Mouse (Mus musculus) heart, embryonic 12.5 days (tissue): Measurements from ENCODE around the gene Mydgf. TPM values are rescaled to one million over a fixed set of nuclear protein-coding genes. Genes with fewer than 3 reads are reported as not detected.

Experiments used
- ATAC-seq: fragments of 200-750 bp; cut with Nextera tagmentation; 2 replicates; pipeline ENCODE4 v1.8.0; 2017; ENCODE audit warnings: moderate TSS enrichment, moderate library complexity; ENCODE audit not compliant: insufficient number of reproducible peaks, low FRiP score
- H3K27ac ChIP-seq: fragments of 300-500 bp; sonication (generic); 2 replicates; pipeline ENCODE4 v1.5.1; 2016; ENCODE audit warnings: mild to moderate bottlenecking, moderate library complexity; ENCODE audit not compliant: poor library complexity, severe bottlenecking
- H3K27me3 ChIP-seq: fragments of 300-500 bp; sonication (generic); replicated peaks from 2 replicates; pipeline ENCODE4 v1.6.1; 2016; ENCODE audit warnings: mild to moderate bottlenecking, moderate library complexity
- H3K36me3 ChIP-seq: fragments of 300-500 bp; sonication (generic); 2 replicates; pipeline ENCODE4 v1.6.1; 2016; ENCODE audit warnings: mild to moderate bottlenecking, moderate library complexity
- H3K4me1 ChIP-seq: fragments of 300-500 bp; sonication (generic); replicated peaks from 2 replicates; pipeline ENCODE4 v1.6.1; 2016; ENCODE audit warnings: mild to moderate bottlenecking
- H3K4me2 ChIP-seq: fragments of 300-500 bp; sonication (generic); 2 replicates; pipeline ENCODE4 v1.6.1; 2016; ENCODE audit warnings: mild to moderate bottlenecking, moderate library complexity
- H3K4me3 ChIP-seq: fragments of 300-500 bp; sonication (generic); 2 replicates; pipeline ENCODE4 v1.5.1; 2016; ENCODE audit warnings: mild to moderate bottlenecking
- H3K9ac ChIP-seq: fragments of 300-500 bp; sonication (generic); 2 replicates; pipeline ENCODE4 v1.6.1; 2016; ENCODE audit warnings: mild to moderate bottlenecking, moderate library complexity
- H3K9me3 ChIP-seq: fragments of 300-500 bp; sonication (generic); replicated peaks from 2 replicates; pipeline ENCODE4 v1.6.1; 2016; ENCODE audit warnings: mild to moderate bottlenecking, moderate library complexity
- WGBS: fragments of 180-500 bp; shearing (Covaris S2); methylation state at CpG from one replicate; pipeline ENCODE4 v1.1.7; 2016; 5-methylcytosine and 5-hydroxymethylcytosine counted together
- polyA plus RNA-seq: library from polyadenylated mRNA; unstranded; fragments of >200 nt; fragmentation: Nextera tagmentation; extraction: Ambion mirVana; gene quantifications from 2 replicates; pipeline ENCODE4 v1.2.1, GENCODE M21; 2016

The Mydgf gene
- polyA plus RNA-seq, 1 experiment from 2014 or later: 72.9 TPM

DNA sequence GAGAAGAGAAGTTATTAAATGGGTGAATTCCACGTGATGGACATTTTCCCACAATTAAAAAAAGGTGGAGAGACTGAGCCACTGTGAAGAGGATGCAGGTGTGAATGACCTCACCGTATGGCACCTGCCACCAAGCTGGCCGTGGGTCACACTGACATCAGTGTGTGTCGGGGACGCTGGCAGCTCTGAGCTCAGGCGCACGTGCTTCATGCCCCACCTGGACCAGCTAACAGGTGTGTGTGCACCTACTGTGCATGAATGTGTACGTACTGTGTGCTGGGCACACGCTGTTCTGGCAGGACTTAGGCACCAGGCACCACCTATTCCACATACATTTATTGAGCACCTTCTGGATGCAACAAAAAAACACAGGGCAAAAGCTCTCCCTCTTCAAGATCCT is 39.2 kb downstream of the Mydgf start:
- Histone ChIP-seq H3K9ac (no peak overlapping the region), H3K4me2 (no peak overlapping the region), H3K4me1 (peaks cover 24% of the 10 kb centered on the region), H3K9me3 (no peaks in the 10 kb centered on the region), H3K27me3 (peaks cover 100% of the 10 kb centered on the region), H3K36me3 (no peaks in the 10 kb centered on the region), H3K27ac (no peak overlapping the region), H3K4me3 (no peak overlapping the region)
- no peak for ATAC-seq
- WGBS: 72% methylated on average over 9 of the region's 9 CpGs

DNA sequence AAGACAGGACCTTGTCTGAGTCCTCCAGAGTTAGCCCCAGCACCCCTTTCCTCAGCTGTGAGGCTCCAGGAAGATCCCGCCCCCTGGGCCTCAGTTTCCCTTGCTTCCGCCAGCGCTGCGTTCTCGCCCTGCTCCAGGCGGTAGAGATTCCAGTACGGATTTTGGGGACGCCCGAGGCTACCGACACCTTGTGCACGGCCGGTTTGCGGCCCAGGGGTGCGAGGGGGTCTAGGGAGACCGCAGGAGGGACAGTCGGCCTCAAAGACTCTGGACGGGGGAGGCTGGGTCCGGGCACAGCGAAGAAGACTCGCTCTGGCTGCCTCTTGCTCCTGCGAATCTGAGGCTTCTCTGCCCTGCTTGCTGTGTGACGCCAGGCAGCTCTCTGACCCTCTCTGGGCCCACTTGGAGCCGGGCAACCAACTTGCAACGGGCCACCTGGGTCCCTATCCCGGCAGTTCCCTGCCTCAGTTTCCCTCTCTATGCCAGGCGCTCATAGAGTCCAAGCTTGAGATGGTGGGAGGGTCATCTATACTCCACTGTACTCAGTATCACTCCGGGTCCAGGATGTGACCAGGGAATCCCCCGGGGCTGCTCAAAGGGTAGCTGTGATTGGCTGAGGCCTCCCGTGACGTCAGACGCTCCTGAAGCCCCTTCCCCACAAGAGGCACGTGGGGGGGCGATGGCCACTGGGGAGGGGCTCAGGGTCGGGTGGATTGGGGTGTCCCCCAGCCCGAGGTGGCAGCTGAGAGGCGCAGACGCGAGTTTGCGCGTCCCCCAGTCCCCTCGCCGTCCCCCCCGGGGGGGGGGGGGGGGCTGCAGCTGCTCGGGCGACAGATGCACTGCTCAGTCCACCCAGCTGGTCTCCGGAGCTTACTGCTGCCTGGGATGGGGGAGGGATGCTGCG is 41.8 kb downstream of the Mydgf start:
- WGBS: under 1% methylated on average over 42 of the region's 47 CpGs
- Histone ChIP-seq H3K4me1 (peaks cover 22% of the 10 kb centered on the region), H3K27me3 (peaks cover 100% of the 10 kb centered on the region), H3K9ac (peak overlapping the region; percentile 29), H3K4me2 (peak overlapping the region; percentile 70), H3K9me3 (no peaks in the 10 kb centered on the region), H3K27ac (no peak overlapping the region), H3K36me3 (no peaks in the 10 kb centered on the region), H3K4me3 (peak overlapping the region; percentile 39)
- ATAC-seq: peak; percentile 26; the same call in 1 of the 2 replicates

DNA sequence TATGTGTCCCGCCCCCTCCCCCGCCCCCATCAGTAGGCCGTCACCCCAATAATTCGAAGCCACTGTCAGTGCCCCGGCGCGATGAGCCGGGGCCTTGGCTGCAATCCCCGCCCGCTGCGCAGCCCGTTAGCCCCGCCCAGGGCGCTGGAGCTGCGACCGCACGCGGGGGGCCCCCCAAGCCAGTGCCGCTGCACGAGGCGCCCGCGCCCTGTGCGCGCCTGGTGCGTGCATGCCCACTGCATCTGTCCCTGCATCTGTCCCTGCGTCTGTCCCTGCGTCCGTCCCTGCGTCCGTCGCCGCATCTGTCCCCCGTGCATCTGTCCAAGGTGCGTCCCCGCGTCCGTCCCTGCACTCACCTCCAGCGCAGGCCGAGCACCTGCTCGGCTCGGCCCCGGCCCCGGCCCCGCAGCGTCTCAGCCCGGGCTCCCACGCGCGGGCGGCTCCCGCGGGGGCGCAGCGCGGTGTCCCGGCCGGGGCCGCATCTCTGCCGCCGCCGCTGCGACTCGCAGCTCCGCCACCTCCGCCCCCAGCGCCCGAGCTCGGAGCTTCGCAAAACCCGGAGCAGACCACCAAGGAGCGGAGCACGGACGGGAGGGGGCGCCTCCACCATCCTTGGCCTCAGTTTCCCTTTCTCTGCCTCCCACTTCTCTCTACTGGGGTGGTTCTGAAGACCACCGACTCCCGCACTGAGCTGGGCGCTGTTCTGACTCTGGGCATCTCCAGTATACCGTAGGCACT is 43.7 kb downstream of the Mydgf start, which contains the start of gene Sema6b:
TSS of gene Sema6b (minus strand) at position 486 of the 738 bp plus-strand sequence.
- WGBS: 1% methylated on average over 76 of the region's 79 CpGs
- peak within 1 kb of the TSS; percentile 69 for H3K4me3 ChIP-seq
- no peaks in the 10 kb centered on the region for H3K36me3 ChIP-seq
- no peak within 1 kb of the TSS for H3K27ac ChIP-seq
- peaks cover 22% of the 10 kb centered on the region for H3K4me1 ChIP-seq
- ATAC-seq: peak; percentile 22; the same call in 1 of the 2 replicates
- H3K27me3 ChIP-seq: peaks cover 97% of the 10 kb centered on the region
- peak within 1 kb of the TSS; percentile 64 for H3K9ac ChIP-seq
- peak within 1 kb of the TSS; percentile 92 for H3K4me2 ChIP-seq
- no peaks in the 10 kb centered on the region for H3K9me3 ChIP-seq

DNA sequence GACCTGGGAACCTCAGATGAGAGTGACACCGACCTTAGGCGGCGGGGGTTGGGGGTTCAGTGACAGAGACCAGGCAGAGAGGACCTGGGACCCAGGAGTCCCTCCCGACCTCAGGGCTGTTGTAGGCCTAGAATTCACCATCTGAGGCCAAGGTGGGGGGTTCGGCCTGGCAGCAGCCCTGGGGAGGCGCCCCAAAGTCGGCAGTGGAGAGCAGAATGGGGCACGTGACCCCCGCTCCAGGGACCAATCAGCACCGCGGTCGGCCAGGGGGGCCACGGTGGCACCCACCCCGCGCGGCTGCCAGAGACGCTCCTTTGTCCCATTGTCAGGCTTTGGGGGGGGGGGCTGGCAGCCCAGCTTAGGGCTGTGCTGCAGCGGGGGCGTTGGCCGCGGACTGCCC is 44.4 kb downstream of the Mydgf start:
- Histone ChIP-seq H3K36me3 (no peaks in the 10 kb centered on the region), H3K4me1 (peaks cover 27% of the 10 kb centered on the region), H3K4me2 (peak overlapping the region; percentile 92), H3K9ac (peak overlapping the region; percentile 64; the same call in 1 of the 2 replicates), H3K9me3 (no peaks in the 10 kb centered on the region), H3K27ac (no peak overlapping the region), H3K4me3 (peak overlapping the region; percentile 69), H3K27me3 (peaks cover 94% of the 10 kb centered on the region)
- ATAC-seq: no peak
- 13% methylated on average over 18 of the region's 21 CpGs for WGBS

DNA sequence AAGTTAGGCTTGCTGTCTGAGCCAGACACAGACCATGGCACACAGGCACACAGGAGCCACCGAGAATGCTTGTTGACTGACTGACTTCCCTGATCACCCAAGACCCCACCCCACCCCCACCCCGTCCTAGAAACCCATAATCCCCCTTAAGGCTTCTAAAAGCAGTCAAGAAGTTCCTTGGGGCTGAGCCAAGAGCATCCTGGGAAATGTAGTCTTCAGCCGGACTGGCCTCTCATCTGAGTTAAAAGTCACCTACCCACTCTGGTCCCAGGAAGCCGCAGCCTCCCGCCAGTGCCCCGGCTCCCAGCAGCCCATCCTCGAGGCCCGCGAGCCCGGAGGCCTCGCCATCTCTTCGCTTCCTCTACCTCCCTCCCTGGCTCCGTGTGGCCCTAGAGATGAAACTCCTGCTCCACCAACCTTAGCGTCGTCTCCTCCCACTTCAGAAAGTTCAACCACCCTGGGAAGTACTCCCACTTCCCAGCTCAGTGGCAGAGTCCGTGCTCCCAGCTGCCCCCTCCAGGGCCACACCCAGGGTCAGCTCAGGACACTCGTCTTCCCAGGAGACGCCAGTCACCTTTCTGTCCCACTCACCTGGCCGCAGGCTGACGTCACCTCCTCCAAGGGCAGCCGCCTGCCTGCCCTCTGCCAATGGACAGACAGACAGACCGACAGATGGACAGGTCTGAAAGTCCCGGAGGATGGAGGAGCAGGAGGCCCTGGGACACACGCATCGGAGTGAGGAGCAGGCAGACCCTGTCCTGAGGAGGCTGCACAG is 45.7 kb downstream of the Mydgf start:
- WGBS: 21% methylated on average over 25 of the region's 25 CpGs
- H3K27me3 ChIP-seq: peaks cover 80% of the 10 kb centered on the region
- H3K4me2 ChIP-seq: peak overlapping the region; percentile 31
- no peaks in the 10 kb centered on the region for H3K9me3 ChIP-seq
- no peak for ATAC-seq
- H3K36me3 ChIP-seq: no peaks in the 10 kb centered on the region
- peaks cover 40% of the 10 kb centered on the region for H3K4me1 ChIP-seq
- no peak overlapping the region for H3K4me3 ChIP-seq
- no peak overlapping the region for H3K9ac ChIP-seq
- H3K27ac ChIP-seq: no peak overlapping the region

DNA sequence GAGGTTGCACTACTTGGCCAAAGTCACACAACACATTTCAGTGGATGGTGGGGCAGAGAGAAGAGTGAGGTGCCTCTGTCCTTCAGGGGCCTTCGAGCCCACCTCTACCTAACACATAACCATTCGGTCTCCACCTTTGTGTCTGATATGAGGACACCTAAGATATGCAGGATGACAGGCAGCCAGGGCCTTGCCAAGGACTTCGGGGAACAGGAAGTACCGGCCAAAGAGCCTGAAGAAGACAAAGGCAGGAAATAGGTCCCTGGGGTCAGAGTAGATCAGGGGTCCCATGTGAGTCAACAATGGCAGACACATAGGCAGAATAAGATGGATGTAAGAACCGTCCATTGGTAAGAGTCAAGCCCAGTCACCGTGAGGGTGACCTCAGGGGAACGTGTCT is 47.2 kb downstream of the Mydgf start:
- ATAC-seq: no peak
- Histone ChIP-seq H3K4me2 (no peak overlapping the region), H3K4me3 (no peak overlapping the region), H3K27me3 (peaks cover 66% of the 10 kb centered on the region), H3K9ac (no peak overlapping the region), H3K36me3 (no peaks in the 10 kb centered on the region), H3K27ac (no peak overlapping the region), H3K9me3 (no peaks in the 10 kb centered on the region), H3K4me1 (peaks cover 30% of the 10 kb centered on the region)
- 70% methylated on average over 7 of the region's 7 CpGs for WGBS

DNA sequence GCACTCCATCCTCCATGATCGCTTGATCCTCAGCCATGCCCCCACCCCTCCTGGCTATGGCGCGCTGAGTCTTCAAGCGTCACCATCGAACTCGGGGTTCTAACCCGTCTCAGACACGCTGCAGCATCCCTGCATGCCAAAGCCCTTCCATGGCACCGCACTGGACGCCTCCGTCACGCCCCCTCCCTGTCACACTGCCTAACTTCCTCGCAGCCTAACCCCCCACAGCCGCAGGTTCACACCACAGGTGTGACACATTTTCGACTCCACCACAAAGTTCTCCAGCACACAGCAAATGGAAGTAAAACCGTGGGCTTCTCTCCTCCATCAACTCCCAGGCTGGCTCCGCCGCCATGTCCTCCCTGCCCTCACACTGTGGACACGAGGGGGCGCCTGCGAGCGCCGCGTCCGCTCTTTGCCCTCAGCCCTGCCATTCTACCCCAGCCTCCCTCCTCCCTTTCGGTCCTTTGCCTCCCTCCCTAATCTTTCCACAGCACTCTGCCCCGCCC is 49.2 kb downstream of the Mydgf start:
- Histone ChIP-seq H3K9me3 (peaks cover 7% of the 10 kb centered on the region; the same call in 1 of the 2 replicates), H3K4me2 (peak overlapping the region; percentile 78), H3K4me1 (peaks cover 21% of the 10 kb centered on the region), H3K4me3 (peak overlapping the region; percentile 39), H3K27ac (no peak overlapping the region), H3K9ac (peak overlapping the region; percentile 44; the same call in 1 of the 2 replicates), H3K36me3 (no peaks in the 10 kb centered on the region), H3K27me3 (peaks cover 45% of the 10 kb centered on the region)
- WGBS: under 1% methylated on average over 27 of the region's 27 CpGs
- no peak; the same call in 1 of the 2 replicates for ATAC-seq

DNA sequence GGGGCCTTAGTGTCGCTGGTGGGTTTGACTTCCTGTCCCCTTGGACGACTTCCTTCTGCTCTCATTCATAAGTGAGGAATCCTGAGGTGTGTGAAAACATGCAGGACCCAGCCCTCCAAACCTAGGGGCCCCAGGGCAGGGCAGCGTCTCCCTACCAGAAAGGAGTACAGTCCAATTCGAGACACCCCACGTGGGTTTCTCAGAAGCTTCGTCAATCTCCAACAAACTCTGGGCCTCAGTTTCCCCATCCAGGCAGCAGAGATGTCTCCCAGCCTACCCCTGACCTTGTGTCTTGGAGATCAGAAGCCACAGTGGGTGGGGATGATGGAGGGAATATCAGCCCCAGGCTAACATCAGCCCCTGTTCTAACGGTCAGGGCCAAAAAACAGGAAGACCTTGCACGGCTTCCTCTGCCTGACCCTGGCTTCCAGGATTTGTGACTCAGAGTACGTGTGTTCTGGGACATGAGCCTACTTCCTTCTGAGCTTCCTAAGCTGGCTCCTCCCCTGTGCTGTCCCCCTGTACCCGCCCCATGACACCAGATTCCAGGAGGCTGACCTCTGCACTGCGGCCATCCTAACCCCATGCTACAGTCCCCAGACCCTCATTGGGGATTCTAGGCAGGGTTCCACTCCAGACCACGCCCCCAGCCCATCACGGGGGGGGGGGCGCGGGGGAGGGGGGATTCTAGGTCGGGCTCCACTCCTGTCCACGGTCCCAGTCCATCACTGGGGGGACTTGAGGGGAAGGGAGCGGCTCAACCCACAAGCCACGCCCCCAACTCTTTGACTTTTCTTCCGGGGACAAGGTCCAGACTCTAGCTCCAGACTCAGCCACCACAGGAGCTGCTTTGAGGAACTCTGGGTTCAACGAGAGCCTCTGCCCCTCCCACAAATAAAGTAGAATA is 50.0 kb downstream of the Mydgf start:
- peak; percentile 69 for ATAC-seq
- WGBS: 14% methylated on average over 21 of the region's 21 CpGs
- peak overlapping the region; percentile 44; the same call in 1 of the 2 replicates for H3K9ac ChIP-seq
- H3K27ac ChIP-seq: peak overlapping the region; percentile 20; the same call in 1 of the 2 replicates
- H3K4me2 ChIP-seq: peak overlapping the region; percentile 78
- H3K27me3 ChIP-seq: peaks cover 37% of the 10 kb centered on the region
- peaks cover 18% of the 10 kb centered on the region for H3K4me1 ChIP-seq
- H3K36me3 ChIP-seq: no peaks in the 10 kb centered on the region
- peaks cover 7% of the 10 kb centered on the region; the same call in 1 of the 2 replicates for H3K9me3 ChIP-seq
- peak overlapping the region; percentile 39 for H3K4me3 ChIP-seq

DNA sequence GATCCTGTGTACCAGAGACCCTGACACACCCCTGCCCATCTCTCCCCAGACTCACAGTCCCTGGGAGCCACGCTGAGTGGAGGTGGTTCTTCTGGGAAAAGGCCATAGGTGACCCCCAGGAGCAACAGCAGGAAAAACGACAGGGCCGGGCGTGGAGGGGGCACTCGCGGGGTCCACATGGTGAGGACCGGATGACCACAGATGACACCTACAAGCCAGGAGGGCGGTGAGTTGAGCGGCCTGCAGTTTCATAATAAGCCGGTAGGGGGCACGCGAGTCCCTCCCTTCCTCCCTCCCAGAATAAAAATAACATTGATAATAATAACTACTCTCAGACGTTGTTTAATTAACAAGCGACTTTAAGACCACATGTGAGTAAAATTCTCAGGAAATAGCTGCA is 51.1 kb downstream of the Mydgf start:
- peaks cover 7% of the 10 kb centered on the region; the same call in 1 of the 2 replicates for H3K9me3 ChIP-seq
- H3K27ac ChIP-seq: no peak overlapping the region
- H3K4me3 ChIP-seq: no peak overlapping the region
- no peak overlapping the region for H3K9ac ChIP-seq
- peaks cover 27% of the 10 kb centered on the region for H3K27me3 ChIP-seq
- ATAC-seq: no peak
- 3% methylated on average over 14 of the region's 14 CpGs for WGBS
- H3K36me3 ChIP-seq: no peaks in the 10 kb centered on the region
- H3K4me1 ChIP-seq: peaks cover 18% of the 10 kb centered on the region
- H3K4me2 ChIP-seq: no peak overlapping the region
